Mouse (Mus musculus) liver, embryonic 18 days (tissue): ENCODE measurements around the gene Smc3. TPM values are rescaled to one million over a fixed set of nuclear protein-coding genes. Genes with fewer than 3 reads are reported as not detected.

Experiments
- polyA plus RNA-seq: library from polyadenylated mRNA; depleted of rRNA; stranded (reverse); fragments of >200 nt; gene quantifications from 2 replicates; pipeline ENCODE4 v1.2.3, GENCODE M21; 2012; rRNA removed

Gene Smc3
- polyA plus RNA-seq: 12.9 and 15.4 TPM in 2 replicates

DNA sequence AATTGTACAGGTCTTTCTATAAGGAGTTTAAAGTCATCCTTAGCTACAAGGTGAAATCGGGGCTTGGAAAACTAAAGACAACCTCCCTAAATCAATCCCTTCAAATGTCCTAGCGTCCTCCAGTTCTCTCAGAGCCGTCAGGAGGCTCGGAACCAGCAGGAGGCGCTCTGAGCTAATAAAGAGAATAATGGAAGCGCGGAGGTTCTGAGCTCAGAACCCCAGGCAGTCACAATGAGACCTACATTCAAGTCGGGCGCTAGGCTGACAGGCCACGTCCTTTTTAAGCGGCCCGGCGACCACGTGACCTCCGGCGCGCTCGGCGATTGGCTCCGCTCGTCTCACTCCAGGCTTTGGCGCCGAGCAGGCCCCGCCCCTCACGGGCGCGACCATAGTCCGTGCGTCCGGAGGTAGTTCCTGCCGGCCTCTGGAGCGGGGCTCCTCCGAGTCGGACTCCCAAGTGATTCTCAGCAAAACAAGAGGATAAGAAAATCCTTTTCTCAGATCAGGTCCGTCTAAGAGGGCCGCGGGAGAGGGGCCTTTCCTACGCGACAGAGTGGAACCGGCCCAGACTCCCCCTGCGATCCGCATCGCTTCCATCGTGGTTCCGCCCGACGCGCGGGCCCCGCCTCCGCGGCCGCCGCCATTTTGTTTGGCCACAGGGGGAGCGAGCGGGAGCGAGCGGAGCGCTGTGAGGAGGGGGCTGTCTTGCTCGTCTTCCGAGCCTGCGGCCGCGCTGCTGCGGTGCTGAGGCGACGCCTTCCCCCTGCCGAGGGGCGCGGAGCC, at the start of gene Smc3:
TSS of gene Smc3 (plus strand) at position 642 of the 783 bp plus-strand sequence.

GRCm38 (mm10) chr19:53588968-53589367, 11.2 kb upstream of the Smc3 start, which contains the start of gene Nutf2-ps1:
Nutf2-ps1 (minus strand) TSS chr19:53589068.

GRCm38 (mm10) chr19:53676718-53677634, 76.8 kb downstream of the Smc3 start, which contains the start of gene Rbm20:
Rbm20 (plus strand) TSS chr19:53677306.

Other genes with a start within 250 kb of the Smc3 start
- gene Gm10197, start 228.6 kb upstream of the Smc3 start, polyA plus RNA-seq: not detected in 2 replicates
- 7.1 and 7.7 TPM in 2 replicates for gene Smndc1, start 209.8 kb upstream of the Smc3 start, polyA plus RNA-seq
- gene Dusp5, start 71.3 kb upstream of the Smc3 start, polyA plus RNA-seq: 1.4 and 1.6 TPM in 2 replicates
- gene Nutf2-ps1, start 11.3 kb upstream of the Smc3 start, polyA plus RNA-seq: 26.2 and 28.9 TPM in 2 replicates
- gene Rbm20, start 76.9 kb downstream of the Smc3 start, polyA plus RNA-seq: 0.34 and 0.41 TPM in 2 replicates